Mouse (Mus musculus) right cerebral cortex, adult 18-20 months (tissue): ENCODE measurements around the gene Fgb.

Experiments used
- DNase-seq: peaks from one replicate; pipeline ENCODE4 v3.0.0; 2022; ENCODE audit warnings: mixed read lengths

Fgb gene

GRCm38 (mm10) chr3:83049680-83050079 lies at the start of gene Fgb:
Fgb (minus strand) TSS chr3:83049863.
- DNase-seq, result no peak

GRCm38 (mm10) chr3:83099139-83099538 lies 49.5 kb upstream of the Fgb start:
- no peak for DNase-seq

GRCm38 (mm10) chr3:83098546-83099034 lies 48.9 kb upstream of the Fgb start:
- peak; percentile 27 for DNase-seq

GRCm38 (mm10) chr3:83097586-83097985 lies 47.9 kb upstream of the Fgb start:
- DNase-seq, result no peak

GRCm38 (mm10) chr3:83080567-83081055 lies 30.9 kb upstream of the Fgb start:
- peak; percentile 51 for DNase-seq

- peak; percentile 15 for DNase-seq
Observed at GRCm38 (mm10) chr3:83076563-83076962, 26.9 kb upstream of the Fgb start.

- no peak for DNase-seq
Observed at GRCm38 (mm10) chr3:83070231-83070630, 20.6 kb upstream of the Fgb start.

GRCm38 (mm10) chr3:83068869-83069268 lies 19.2 kb upstream of the Fgb start:
- no peak for DNase-seq

- no peak for DNase-seq
Observed at GRCm38 (mm10) chr3:83067920-83068319, 18.3 kb upstream of the Fgb start.

GRCm38 (mm10) chr3:83057046-83057445 lies 7.4 kb upstream of the Fgb start:
- no peak for DNase-seq

- DNase-seq, result peak; percentile 98
Observed at GRCm38 (mm10) chr3:83055281-83056038, 5.8 kb upstream of the Fgb start, which contains the start of gene Plrg1. Plrg1 (plus strand) TSS chr3:83055522.

- no peak for DNase-seq
Observed at GRCm38 (mm10) chr3:83054759-83055158, 5.1 kb upstream of the Fgb start.

- peak; percentile 8 for DNase-seq
Observed at GRCm38 (mm10) chr3:83053758-83054157, 4.1 kb upstream of the Fgb start.

GRCm38 (mm10) chr3:83053126-83053525 lies 3.5 kb upstream of the Fgb start:
- no peak for DNase-seq

GRCm38 (mm10) chr3:83052102-83052501 lies 2.4 kb upstream of the Fgb start:
- no peak for DNase-seq

GRCm38 (mm10) chr3:83050661-83051060 lies 998 bp upstream of the Fgb start:
- no peak for DNase-seq

- no peak for DNase-seq
Observed at GRCm38 (mm10) chr3:83046649-83047048, 3.0 kb downstream of the Fgb start.

- no peak for DNase-seq
Observed at GRCm38 (mm10) chr3:83042451-83042850, 7.2 kb downstream of the Fgb start.

GRCm38 (mm10) chr3:83039666-83040065 lies 10.0 kb downstream of the Fgb start:
- DNase-seq, result no peak

GRCm38 (mm10) chr3:83038865-83039264 lies 10.8 kb downstream of the Fgb start:
- DNase-seq, result no peak

GRCm38 (mm10) chr3:83033801-83034200 lies 15.9 kb downstream of the Fgb start:
- DNase-seq, result no peak

GRCm38 (mm10) chr3:83032746-83033308 lies 16.8 kb downstream of the Fgb start:
- DNase-seq, result no peak

- DNase-seq, result no peak
Observed at GRCm38 (mm10) chr3:83030331-83030730, 19.3 kb downstream of the Fgb start.

- DNase-seq, result no peak
Observed at GRCm38 (mm10) chr3:83027546-83028251, 22.0 kb downstream of the Fgb start.
